Mouse (Mus musculus) layer of hippocampus, postnatal 14 days (tissue): ENCODE measurements around the gene Plbd1. TPM values are rescaled to one million over a fixed set of nuclear protein-coding genes. Genes with fewer than 3 reads are reported as not detected.
A peak's percentile ranks its signal among the peaks of the same experiment; 100 is the strongest.

Experiments used
- DNase-seq, 2 experiments: peaks; one replicate each; pipeline ENCODE4 v3.0.0; 2021 to 2022; ENCODE audit warnings: low spot score in 2 of 2, mixed read lengths in 1 of 2
- long read RNA-seq, 2 experiments: library from polyadenylated mRNA; stranded (forward); transcript quantifications; one replicate each; pipeline ENCODE4 v2.0.0; 2021
- total RNA-seq, 2 experiments: library from RNA; stranded (reverse); gene quantifications; 2 replicates each; pipeline ENCODE4 v1.2.3; 2021

Gene Plbd1
- under 1 TPM in 1 of 2 experiments, not detected in 1; 0.58 TPM for total RNA-seq
- long read RNA-seq, experiment 1 = 0 reads
- long read RNA-seq, experiment 2, partial matches to known transcripts = 0 of 2 reads
- long read RNA-seq, experiment 2, other reads (novel, unspliced or antisense) = 0 of 2 reads

GRCm38 (mm10) chr6:136661706-136662016 lies at the start of gene Plbd1:
Gene Plbd1 (minus strand): TSS chr6:136661928.
- DNase-seq = no peak

GRCm38 (mm10) chr6:136710408-136710807 lies 48.7 kb upstream of the Plbd1 start:
- no peak for DNase-seq

GRCm38 (mm10) chr6:136708597-136708996 lies 46.9 kb upstream of the Plbd1 start:
- DNase-seq = no peak

- DNase-seq = no peak
Observed at GRCm38 (mm10) chr6:136701878-136702277, 40.1 kb upstream of the Plbd1 start.

GRCm38 (mm10) chr6:136701185-136701584 lies 39.5 kb upstream of the Plbd1 start:
- no peak for DNase-seq

- DNase-seq = no peak
Observed at GRCm38 (mm10) chr6:136691314-136691713, 29.6 kb upstream of the Plbd1 start.

GRCm38 (mm10) chr6:136690527-136690926 lies 28.8 kb upstream of the Plbd1 start:
- no peak for DNase-seq

- peak in 1 of 2 experiments; percentile 8 for DNase-seq
Observed at GRCm38 (mm10) chr6:136689790-136690413, 28.2 kb upstream of the Plbd1 start.

GRCm38 (mm10) chr6:136685433-136685832 lies 23.7 kb upstream of the Plbd1 start:
- no peak for DNase-seq

GRCm38 (mm10) chr6:136683410-136684334 lies 21.9 kb upstream of the Plbd1 start:
- no peak for DNase-seq

- DNase-seq = no peak
Observed at GRCm38 (mm10) chr6:136679381-136679780, 17.7 kb upstream of the Plbd1 start.

- no peak for DNase-seq
Observed at GRCm38 (mm10) chr6:136674935-136675334, 13.2 kb upstream of the Plbd1 start.

GRCm38 (mm10) chr6:136672467-136672866 lies 10.7 kb upstream of the Plbd1 start:
- peak; percentile 28 for DNase-seq

- no peak for DNase-seq
Observed at GRCm38 (mm10) chr6:136669274-136669673, 7.5 kb upstream of the Plbd1 start.

- DNase-seq = no peak
Observed at GRCm38 (mm10) chr6:136668266-136668986, 6.7 kb upstream of the Plbd1 start.

GRCm38 (mm10) chr6:136662063-136662462 lies 335 bp upstream of the Plbd1 start:
- DNase-seq = no peak

GRCm38 (mm10) chr6:136660831-136661705 lies 660 bp downstream of the Plbd1 start:
- DNase-seq = no peak

- no peak for DNase-seq
Observed at GRCm38 (mm10) chr6:136659226-136659625, 2.5 kb downstream of the Plbd1 start.

GRCm38 (mm10) chr6:136658303-136658702 lies 3.4 kb downstream of the Plbd1 start:
- DNase-seq = no peak

- DNase-seq = no peak
Observed at GRCm38 (mm10) chr6:136655786-136656185, 5.9 kb downstream of the Plbd1 start.

- DNase-seq = no peak
Observed at GRCm38 (mm10) chr6:136654470-136654869, 7.3 kb downstream of the Plbd1 start.
